Mouse (Mus musculus) liver, embryonic 13.5 days (tissue): ENCODE results near the gene Dhx15. TPM values are rescaled to one million over a fixed set of nuclear protein-coding genes. Genes with fewer than 3 reads are reported as not detected.

Source experiments
- microRNA-seq: library from miRNA; unstranded; fragments of <30 nt; microRNA quantifications from one replicate; pipeline ENCODE4, GENCODE M21; 2016
- polyA plus RNA-seq: library from polyadenylated mRNA; unstranded; fragments of >200 nt; fragmentation: Nextera tagmentation; extraction: Ambion mirVana; gene quantifications from 2 replicates; pipeline ENCODE4 v1.2.1, GENCODE M21; 2015

Dhx15 gene
- polyA plus RNA-seq, 1 experiment from 2014 or later: 87.8 TPM

Small RNA genes lying within 50 kb of the gene (microRNA-seq; reads per million reads assigned to microRNA genes)
- gene Mir6417: not detected

Other genes with a start within 250 kb of the Dhx15 start
- gene Sod3, start 173.3 kb upstream of the Dhx15 start, polyA plus RNA-seq: 3.3 and 4.3 TPM in 2 replicates